8 mouse cellular contexts compared by ENCODE assay signal in the genomic region with DNA sequence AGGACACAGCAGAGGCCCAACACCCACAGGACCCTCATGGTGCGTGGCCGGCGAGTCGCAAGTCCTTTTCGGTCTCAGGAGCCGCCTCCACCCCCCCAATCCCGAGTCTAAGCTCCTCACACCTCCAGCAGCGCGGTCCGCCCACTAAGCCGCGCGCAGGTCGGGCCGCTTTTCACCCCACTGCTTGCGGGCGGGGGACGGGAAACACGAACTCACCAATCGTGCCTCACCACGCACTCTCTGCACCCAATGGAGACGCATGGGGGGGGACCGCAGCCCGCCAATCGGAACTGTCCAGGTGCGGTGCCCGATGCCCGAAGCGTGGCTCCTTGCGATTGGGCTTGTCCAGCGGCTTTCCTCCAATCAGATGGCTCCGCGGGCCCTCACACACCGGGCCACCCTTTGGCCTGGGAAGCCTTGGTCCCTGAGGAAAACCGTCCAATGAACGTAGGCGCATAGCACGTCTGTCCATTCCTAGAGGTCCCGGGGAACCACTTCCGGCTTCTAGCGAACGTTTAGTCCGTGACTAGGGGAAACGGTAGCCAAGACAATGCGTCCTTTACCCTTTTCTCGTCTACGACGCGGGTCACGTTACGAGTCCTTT. TPM values are rescaled to one million over a fixed set of nuclear protein-coding genes. Genes with fewer than 3 reads are reported as not detected.
DNase-seq lines count a peak whose midpoint lies in the region; ATAC-seq lines count a peak whose summit lies in the region.

A gene (minus strand): TSS at position 192 of the 604 bp plus-strand sequence.
A gene (plus strand): TSS at position 494 of the 604 bp plus-strand sequence.

- peak within 1 kb of the TSS; percentile 87 for H3K4me2 ChIP-seq in hindbrain, embryonic 16.5 days (ENCODE audit: low read length)

- H3K4me1 ChIP-seq in hindbrain, embryonic 16.5 days (ENCODE audit: control insufficient read depth, insufficient read depth, low read depth, low read length) = peaks cover 40% of the 10 kb centered on the region

- H3K9me3 ChIP-seq in hindbrain, embryonic 16.5 days (ENCODE audit: control insufficient read depth, low read length) = no peaks in the 10 kb centered on the region

- WGBS in hindbrain, embryonic 16.5 days = under 1% methylated on average over 51 of the region's 51 CpGs
- under 1% methylated on average over 51 of the region's 51 CpGs for WGBS in macrophage (ENCODE audit: missing documents)

- H3K27ac ChIP-seq in hindbrain, embryonic 16.5 days (ENCODE audit: low read depth, low read length) = peak within 1 kb of the TSS; percentile 95
- H3K27ac ChIP-seq in macrophage = peak within 1 kb of the TSS; percentile 95

- peak within 1 kb of the TSS; percentile 94 for H3K4me3 ChIP-seq in hindbrain, embryonic 16.5 days (ENCODE audit: low read length)
- peak within 1 kb of the TSS; percentile 95 for H3K4me3 ChIP-seq in macrophage (ENCODE audit: inconsistent target)

- H3K36me3 ChIP-seq in hindbrain, embryonic 16.5 days (ENCODE audit: control insufficient read depth, insufficient read depth, low read length) = peaks cover 24% of the 10 kb centered on the region
- H3K36me3 ChIP-seq in macrophage (ENCODE audit: inconsistent target) = peaks cover 30% of the 10 kb centered on the region

- H3K9ac ChIP-seq in hindbrain, embryonic 16.5 days (ENCODE audit: low read depth, low read length) = peak within 1 kb of the TSS; percentile 92

- H3K79me2 ChIP-seq in macrophage (ENCODE audit: inconsistent target) = peaks cover 48% of the 10 kb centered on the region

- ATAC-seq in hindbrain, embryonic 16.5 days = peak; percentile 98

- H3K27me3 ChIP-seq in hindbrain, embryonic 16.5 days (replicated peaks; ENCODE audit: control insufficient read depth, insufficient read depth, low read length) = no peaks in the 10 kb centered on the region

- DNase-seq in WW6 (ENCODE audit: low read depth, low spot score) = peak; percentile 95
- DNase-seq in cerebellum, postnatal 4 days (ENCODE audit: low spot score in 2 of 2) = peak; percentile 92 to 97
- DNase-seq in gastrocnemius, adult 18-20 months (ENCODE audit: low spot score) = peak; percentile 99
- peak; percentile 98 to 100 for DNase-seq in left cerebral cortex, adult 18-20 months (ENCODE audit: low spot score in 2 of 2)
- DNase-seq in right cerebral cortex, adult 18-20 months = peak; percentile 100
- DNase-seq in urinary bladder, postnatal 10 days (ENCODE audit: low spot score) = peak; percentile 93

RNA-seq across cellular contexts. Expression of the first gene that starts in this region (rescaled TPM):
- total RNA-seq in gastrocnemius, adult 18-20 months (2021) = 100 to 1,000 TPM in 1 of 2 experiments, 10 to 100 TPM in 1; 96.4 to 136 TPM
- 312 and 331 TPM in 2 replicates for polyA plus RNA-seq in hindbrain, embryonic 16.5 days (2015; fragmentation: Nextera tagmentation; extraction: Ambion mirVana)
- total RNA-seq in left cerebral cortex, adult 18-20 months (2021) = 100 to 1,000 TPM; 335 to 352 TPM
- 100 to 1,000 TPM; 102 to 503 (median 232) TPM for total RNA-seq in macrophage (2018; cell fraction: chromatin; rRNA removed)
- total RNA-seq in macrophage (2018; cell fraction: cytosol; rRNA removed) = 100 to 1,000 TPM; 277 to 676 (median 467) TPM
- total RNA-seq in macrophage (2018; cell fraction: nucleus; rRNA removed) = 1,000 to 10,000 TPM in 1 of 26 experiments, 100 to 1,000 TPM in 25; 158 to 1,088 (median 642) TPM
- 461 to 1,299 TPM (median 580 TPM) in 3 replicates for polyA plus RNA-seq in macrophage (2018)

RNA-seq across cellular contexts. Expression of the second gene that starts in this region (rescaled TPM):
- 1 to 10 TPM; 1.5 to 1.6 TPM for total RNA-seq in gastrocnemius, adult 18-20 months (2021)
- polyA plus RNA-seq in hindbrain, embryonic 16.5 days (2015; fragmentation: Nextera tagmentation; extraction: Ambion mirVana) = 2.0 and 2.6 TPM in 2 replicates
- 1 to 10 TPM; 1.6 TPM for total RNA-seq in left cerebral cortex, adult 18-20 months (2021)
- total RNA-seq in macrophage (2018; cell fraction: chromatin; rRNA removed) = 1 to 10 TPM; 1.4 to 8.2 (median 3.7) TPM
- total RNA-seq in macrophage (2018; cell fraction: cytosol; rRNA removed) = under 1 TPM; 0.11 to 0.77 (median 0.32) TPM
- total RNA-seq in macrophage (2018; cell fraction: nucleus; rRNA removed) = 1 to 10 TPM in 24 of 26 experiments, under 1 TPM in 2; 0.63 to 6.8 (median 2.1) TPM
- 0.20 to 0.50 TPM (median 0.33 TPM) in 3 replicates for polyA plus RNA-seq in macrophage (2018)

Comparison
In these comparisons a context has a peak if more than half of its experiments do, and no peak if none do; other contexts are left out.
1. Peak in every context shown above with its lines: DNase-seq, ATAC-seq, H3K4me3 ChIP-seq and H3K27ac ChIP-seq.